Mouse (Mus musculus): Measurements from ENCODE around the gene Cabin1. TPM values are rescaled to one million over a fixed set of nuclear protein-coding genes. Genes with fewer than 3 reads are reported as not detected.
"Not testable (repeated sequence)": the region's sequence is repeated elsewhere in the genome, so short reads cannot be mapped to it uniquely, and the experiment has no call there.

The Cabin1 gene
- total RNA-seq, 2 experiments from 2014 or later = 15.2 to 20.9 TPM

DNA sequence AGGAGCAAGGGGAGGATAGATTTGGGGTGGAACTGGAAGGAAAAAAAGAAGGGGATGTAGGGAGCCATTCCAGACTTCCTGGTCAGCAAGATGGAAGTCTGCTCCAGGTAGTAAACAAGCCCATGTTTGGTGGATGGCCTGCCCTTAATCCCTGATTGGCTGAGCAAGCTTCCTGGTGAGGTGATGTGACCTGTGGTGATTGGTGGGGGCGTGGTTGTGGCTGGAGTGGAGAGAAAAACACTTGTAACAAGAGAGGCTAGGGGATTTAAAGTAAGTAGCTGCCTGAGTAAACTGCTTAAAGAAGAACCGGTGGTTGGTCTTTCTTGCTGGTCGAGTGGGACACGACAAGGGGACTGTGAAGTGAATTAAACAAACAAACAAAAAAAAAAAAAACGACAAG is 3.6 kb upstream of the Cabin1 start:
- DNase-seq = not testable (repeated sequence)

DNA sequence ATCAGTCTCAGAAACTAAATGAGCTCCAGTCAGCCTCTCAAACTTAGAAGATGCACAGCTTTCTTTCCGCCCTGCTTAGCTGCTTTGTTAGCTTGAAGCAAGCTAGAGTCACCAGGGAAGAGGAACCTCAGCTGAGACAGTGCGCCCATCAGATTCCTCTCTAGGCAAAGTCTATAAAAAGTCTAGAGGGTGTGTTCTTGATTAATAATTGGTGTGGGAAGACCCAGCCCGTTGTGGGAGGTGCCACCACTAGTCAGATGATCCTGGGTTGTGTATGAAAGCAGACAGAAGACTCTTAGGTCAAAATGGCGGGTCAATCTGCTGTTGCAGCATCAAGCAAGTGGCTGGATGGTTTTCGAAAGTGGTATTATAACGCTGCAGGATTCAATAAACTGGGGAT is 2.7 kb upstream of the Cabin1 start:
- no peak for DNase-seq

DNA sequence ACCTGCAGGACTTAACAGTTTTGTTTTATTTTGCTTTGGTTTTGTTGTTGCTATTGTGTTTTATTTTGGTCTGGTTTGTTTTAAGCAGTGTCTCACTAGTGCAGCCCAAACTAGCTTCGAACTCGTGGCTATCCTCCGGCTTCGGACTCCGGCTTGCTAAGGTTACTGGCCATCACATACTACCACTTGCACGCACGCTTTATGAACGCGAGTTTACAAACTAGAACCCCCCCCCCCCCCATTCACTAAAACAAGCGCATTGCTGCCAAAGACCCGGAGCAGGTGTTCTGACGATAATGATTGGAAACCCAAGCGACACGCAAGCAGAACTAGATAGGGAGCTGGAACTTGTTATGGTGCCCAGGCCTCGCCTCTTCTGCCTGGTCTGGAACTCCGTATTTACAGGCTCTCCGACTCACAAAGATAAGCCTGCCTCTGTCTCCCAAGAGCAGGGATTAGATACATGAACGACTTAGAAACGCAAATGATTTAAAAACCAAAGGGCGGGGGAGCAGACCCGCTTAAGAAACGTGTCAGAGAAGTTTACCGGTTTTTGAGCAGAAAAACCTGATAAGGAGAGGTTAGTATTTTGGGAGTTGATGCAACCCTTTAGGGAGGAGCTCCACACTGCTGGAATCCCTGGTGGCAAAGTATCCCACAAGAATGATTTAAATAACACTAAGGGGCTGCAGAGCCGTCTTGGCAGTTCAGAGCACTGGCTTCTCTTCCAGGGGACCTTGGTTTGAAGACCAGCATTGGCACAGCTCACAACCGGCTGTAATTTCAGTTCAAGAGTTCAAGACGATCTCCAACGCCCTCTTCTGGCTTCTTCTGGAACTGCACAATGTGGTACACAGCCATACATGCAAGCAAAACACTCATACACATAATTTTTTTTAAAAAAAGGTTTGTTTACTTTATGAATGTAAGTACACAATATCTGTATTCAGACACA is 655 bp upstream of the Cabin1 start:
- DNase-seq = peak; percentile 55 to 83

DNA sequence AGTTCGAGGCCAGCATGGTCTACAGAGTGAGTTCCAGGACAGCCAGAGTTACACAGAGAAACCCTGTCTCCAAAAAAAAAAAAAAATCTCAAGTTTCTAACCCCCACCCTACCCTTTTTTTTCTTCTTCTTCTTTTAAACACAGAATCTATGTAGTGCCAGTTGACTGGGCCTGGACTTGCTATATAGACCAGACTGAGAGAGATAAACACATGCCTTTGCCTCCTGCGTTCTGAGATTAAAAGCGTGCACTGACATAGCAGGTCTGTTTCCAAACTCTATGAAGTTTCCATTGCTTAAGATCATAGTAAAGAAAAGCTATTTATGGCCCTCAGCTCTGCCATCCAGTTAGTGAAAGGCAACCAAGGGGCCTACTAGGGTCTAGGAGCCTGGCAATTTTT is 1.7 kb downstream of the Cabin1 start:
- DNase-seq = no peak

DNA sequence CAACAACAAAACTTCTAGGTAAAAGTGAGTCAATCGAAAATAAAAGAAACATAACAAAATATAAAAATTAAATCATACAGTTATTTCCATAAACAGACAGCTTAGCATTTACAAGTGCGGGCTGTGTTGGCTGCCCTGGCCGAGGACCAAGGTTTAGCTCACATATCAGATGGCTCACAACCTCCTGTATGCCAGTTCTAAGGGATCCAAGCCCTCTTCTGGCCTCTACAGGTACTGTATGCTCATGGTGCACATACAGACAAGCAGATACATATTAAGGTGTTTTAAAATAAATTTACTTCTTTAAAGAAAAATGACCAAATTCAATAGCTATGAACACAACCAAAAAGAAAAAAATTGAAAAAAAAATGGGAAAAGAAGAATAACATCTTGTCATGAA is 3.8 kb downstream of the Cabin1 start:
- DNase-seq = no peak

DNA sequence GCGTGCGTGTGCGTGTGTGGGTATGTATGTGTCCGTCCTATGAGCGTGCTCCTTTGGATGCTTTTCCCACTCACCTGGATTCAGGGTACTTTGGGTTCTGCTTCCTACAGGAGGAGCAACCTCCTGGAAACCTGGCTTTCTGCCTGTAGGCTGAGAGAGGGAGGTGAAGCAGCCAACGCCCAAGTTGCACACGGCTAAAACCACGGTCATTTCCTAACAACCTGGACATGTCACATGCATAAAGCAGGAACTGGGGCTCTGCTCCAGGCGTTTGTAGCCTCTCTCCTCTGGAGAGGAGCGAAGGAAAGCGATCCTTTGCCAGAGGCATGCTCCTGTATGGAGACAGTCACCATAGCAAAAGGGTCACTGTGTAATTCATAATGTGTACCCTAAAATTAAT is 7.4 kb downstream of the Cabin1 start:
- no peak for DNase-seq

DNA sequence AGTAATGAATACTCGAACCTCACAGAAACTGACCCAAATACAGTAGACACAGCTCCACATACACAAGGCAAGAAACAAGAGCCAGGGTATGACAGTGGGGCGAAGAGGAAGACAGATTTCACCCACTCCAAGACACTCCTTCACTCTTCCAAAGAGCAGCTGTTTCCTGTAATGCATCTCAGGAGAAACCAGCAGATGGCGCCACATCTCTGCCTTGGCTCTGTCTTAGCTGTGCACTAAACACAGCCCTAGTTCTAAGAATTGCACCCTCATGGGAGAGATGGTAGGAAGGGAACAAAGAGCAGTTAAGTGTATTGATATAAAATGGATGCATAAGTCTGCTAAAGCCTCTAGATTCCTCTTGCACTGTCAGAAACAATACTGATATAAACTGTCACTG is 20.1 kb downstream of the Cabin1 start:
- peak; percentile 77 to 91 for DNase-seq

DNA sequence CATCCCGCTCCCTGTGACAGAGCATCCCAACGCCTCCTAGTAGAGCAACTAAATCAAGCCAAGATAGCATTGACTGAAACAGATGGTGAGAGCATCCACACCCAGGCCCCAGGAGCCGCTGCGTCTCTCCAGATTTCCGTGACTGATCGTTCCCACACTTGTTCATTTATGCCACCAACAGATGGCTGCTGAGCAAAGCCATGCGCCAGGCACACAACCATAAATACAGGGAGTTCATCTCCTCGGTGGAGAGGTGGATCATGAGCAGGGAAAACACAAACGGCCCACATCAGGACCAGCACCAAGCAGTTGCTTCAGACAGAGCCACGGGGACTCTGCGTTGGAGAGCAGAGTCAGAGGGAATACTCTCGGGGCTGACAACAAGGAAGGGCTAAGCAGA is 20.8 kb downstream of the Cabin1 start:
- no peak for DNase-seq

DNA sequence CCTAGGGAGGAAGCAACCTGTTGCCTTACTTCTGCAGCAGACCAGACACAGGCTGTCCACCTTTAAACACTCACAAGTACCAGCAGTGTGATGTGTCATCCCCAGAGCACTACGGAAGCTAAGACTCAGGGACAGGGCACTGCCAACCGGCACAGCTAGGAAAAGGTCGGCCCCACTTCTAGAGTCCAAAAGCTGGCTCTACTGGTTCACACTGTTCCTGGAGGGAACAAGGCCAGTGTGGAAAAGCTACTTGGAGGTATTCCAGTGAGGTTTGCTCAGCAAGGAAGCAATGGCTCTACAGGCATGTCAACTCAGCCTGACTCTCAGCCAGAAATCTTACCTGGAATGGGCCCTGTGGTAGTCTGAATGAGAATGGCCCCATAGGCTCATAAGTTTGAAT is 23.3 kb downstream of the Cabin1 start:
- no peak for DNase-seq

DNA sequence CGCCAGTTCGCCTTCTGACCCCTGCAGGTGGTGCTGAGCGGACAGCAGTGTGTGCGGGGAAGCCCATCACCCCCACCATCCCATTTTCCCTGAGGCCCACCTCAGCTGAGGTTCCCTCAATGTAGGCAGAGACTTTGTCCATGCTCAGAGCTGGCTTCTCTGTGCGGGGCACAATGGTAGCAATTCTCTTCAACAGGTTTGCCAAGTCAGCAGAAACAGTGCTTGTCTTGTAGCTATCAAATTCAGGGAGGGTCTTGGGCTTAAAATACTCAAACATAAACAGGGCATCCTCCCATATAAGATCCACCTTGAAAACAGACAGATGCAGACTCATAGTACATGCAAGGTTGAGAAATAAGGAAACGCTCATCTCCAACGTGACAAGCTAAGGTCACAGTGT is 38.7 kb downstream of the Cabin1 start:
- no peak for DNase-seq

DNA sequence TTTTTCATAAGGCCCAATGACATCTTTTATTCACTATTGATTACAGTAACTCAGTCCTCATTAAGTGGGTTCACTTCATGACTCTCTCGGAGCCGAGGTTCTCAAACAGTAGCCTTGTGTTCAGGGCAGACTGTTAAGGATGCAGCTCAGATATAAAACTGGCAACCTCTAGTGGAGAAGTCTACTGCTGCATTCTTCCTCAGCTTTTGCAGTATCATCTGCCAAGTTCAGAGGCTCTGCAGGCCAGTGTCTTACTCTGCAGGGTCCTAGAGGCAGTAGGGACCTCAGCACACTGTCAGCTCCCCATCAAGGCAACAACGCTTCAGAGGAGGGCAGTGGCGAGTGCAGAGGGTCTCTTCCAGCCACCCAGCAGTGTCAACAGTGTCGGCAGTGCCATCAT is 43.9 kb downstream of the Cabin1 start:
- no peak for DNase-seq

DNA sequence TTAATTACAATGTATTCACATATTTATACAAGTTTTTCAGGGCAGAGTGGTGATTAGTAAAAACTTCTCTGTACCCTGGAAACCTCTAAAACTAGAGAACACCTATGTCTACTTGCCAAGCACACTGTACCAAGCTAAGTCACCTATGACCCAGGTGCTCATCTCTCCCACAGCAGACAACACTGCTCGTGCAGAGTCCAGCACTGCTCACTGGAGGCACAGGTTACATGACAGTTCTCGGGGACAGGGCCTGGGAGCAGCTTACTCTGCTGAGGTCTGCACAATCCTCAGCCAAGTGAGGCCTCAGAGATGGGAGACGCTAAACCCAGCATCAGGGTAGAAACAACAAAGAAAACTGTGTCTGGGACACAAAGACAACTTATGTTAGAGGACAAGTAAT is 49.3 kb downstream of the Cabin1 start:
- no peak for DNase-seq

DNA sequence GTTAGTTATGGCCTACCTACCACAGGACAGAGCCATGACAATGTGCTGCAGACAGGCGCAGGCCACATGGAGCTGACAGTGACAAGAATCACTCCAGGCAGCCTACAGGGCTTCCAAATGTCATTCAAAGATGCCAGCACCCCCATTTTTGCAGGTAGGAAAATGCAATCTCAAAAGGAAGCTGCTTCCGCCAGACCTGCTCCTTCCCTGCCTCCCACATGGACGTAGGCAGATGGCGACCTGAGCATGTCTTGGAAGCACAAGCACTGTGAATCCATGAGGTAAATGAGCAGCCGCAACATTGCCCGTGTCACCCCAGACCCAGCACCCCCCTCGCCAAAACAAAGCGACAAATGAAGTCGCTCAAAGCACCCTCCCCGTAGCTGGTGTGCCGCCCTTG is 51.1 kb downstream of the Cabin1 start:
- DNase-seq = no peak

DNA sequence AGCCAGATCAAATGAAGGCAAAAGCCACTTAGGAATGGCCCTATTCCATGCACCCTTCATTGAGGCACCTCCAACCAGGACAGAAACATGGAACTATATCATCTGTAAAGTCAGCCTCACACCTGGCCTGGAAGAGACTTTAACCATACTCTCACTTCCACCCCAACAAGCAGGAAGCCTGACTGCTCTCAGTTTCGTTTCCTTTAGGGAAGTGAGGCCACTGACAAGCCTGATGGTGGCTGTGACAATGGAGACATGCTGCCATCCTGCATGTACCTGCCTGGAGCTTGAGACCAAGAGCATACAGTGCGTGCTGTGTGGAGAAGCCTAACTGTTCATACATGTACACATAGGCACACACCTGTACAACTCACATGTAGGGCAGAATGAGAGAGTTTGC is 53.9 kb downstream of the Cabin1 start:
- peak in 1 of 2 experiments; percentile 13 for DNase-seq

DNA sequence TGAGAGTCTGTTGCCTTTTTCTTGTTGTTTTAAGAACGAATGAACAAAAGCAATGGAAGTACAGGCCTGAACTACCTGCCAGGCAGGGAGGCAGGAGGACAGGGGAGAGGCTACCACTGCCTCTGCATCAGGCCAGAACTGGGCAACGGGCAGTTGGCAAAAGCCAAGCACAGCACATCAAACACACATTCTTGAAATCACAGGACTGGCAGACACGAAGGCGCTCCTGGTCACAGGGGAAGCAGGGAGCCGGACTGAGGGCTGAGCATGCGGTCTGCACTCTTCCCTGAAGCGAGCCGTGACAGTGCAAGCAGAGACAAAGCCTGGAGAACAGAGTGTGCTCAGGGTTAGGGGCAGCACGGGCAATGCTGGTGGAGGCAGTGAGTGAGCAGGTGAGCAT is 54.9 kb downstream of the Cabin1 start:
- peak; percentile 54 to 73 for DNase-seq

DNA sequence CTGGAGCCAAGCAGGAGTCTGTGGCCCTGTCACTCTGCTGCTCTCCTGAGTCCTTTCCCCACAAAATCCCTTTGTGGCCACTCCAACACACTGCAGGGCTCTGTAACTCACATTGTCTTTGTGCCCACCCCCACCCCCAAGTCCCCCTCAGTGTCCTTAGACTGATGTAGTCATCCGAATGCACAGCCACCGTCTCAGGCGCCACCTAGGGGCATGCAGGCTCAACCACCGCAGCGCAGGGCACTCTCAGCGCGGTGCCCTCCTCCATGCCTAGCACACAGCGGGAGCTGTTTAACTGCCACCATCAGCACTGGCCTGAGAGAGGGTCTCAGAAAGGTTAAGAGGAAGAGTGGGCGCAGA is 55.5 kb downstream of the Cabin1 start:
- DNase-seq = peak in 1 of 2 experiments; percentile 15

DNA sequence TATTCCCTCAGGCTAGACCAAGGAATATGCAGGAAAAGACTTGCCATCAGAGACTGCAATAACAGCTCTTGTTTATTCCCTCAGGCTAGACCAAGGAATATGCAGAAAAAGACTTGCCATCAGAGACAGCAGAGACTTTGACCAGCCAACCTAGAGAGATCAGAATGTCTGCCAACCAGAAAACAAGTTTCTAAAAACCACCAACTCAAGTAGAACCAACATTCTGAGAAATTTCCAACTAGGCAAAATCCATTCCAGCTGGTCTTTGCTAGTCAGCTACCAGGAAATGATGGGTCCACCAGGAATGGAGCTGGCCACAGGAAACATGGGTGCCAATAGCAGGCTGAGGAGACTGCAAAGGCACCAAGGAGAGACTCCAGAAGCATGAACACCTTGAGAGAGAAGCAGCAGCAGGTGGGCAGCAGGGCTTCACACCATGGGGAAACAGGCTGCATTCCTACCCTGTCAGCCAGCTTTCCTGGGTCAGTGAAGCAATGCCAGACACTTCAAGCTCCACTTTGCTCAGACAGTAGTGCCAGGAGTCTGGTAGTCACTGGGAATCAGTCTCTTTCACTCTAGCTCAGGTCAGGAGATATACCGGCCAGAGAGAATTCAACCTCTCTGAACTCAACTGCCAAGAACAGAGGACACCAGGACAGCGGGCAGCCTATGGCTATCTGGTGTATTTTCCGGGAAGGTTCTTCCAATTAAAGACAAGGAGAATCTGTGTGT is 56.1 kb downstream of the Cabin1 start:
- peak; percentile 42 to 74 for DNase-seq

DNA sequence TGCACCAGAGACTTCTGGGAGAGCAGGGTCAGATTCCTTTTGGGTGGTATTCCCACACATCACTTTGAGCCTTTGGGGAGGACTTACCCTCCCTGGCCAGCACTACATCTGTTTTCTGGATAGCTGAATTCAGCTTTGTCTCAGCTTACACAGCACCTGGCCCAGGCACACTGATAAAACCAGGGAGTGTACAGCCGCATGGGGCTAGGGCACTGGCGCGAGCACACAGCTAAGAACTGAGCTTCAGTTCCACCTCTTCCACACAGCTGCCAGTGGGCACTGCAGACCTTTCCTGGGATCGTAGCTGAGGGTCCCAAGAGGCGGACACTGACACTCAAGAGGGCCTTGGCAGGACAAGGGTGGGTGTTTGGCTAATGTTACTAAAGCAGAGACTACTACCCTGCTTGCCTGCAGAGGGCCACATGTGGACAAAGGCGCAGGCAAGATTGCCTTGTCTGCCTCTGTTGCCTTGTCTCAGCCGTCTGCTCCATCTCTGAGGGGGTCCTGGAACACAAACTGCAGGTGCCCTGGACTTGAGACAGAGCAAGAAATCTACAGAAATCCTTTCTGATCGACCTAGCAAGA is 57.4 kb downstream of the Cabin1 start:
- no peak for DNase-seq

DNA sequence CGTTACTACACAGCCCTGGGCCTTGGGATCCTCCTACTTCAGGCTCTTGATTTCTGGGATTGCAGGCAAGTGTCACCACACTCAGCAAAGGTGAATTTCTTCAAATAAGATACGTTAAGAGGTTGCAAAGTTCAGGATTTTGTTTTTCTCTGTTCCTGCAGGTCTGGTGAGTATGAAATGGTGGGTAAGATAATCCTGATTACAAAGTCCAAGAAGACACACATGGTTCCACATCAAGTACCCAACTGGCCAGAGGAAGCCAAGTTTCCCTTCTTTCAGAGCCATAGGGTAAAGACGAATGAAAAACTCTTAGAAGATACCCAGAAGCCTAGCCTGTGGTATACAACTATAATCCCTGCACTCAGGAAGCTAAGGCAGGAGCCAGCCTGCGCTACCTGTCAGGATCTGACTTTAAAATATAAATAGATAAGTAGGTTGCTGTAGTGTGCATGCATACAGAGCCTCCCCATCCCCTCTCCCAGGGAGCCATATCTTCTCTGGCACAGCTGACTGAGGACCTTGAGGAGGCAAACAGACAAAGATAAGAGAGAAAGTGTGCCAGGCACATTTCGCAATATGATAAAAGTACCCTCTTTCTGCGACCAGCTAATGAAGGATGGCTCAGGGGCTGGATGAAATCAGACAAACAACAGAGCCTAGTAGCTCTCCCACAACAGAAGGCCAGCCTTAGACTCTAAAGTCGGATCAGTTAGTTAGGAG is 58.3 kb downstream of the Cabin1 start:
- DNase-seq = no peak

DNA sequence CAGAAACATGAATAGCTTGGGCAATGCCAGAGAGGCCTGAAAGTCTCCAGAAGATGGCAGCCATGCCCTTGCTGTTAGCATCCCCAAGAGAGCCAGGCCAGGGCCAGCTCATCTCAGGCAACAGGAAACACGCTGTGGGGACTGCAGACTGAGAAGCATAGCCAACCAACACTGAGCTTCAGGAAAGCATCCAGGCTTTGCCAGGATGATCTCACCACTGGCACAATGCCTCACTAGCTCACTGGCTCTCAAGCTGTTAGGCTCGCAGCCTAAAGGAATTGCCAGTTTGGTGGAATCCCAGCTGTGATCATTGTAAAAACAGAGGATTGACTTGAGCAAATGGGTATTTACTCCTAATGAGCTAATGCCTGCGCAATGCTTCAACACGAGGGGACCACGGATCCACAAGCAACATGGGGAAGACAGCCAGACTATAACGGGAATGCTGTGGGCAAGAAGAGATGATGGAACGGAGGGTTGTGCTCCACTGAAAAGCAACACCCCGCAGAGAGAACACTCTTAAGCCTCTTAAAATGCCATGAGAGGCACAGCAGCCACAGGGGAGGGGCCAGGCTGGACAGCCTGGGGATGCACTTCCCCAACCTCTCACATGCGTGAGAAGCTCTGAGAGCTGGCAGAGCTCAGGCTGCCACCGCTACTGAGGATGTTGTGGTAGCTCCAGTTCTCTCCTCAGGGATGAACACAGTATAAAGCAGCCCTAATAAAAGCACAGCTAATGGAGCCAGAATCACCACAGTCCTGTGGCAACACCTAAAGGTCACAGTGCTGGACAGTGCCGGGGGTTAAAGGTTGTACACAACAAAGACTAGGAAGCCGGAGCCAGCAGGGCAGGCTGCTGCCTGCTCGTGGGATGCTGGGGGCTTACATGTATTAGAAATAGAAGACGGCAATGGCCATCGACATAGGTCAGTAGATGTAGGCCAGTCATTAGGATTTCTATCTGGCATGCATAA is 59.6 kb downstream of the Cabin1 start:
- peak; percentile 90 to 92 for DNase-seq

DNA sequence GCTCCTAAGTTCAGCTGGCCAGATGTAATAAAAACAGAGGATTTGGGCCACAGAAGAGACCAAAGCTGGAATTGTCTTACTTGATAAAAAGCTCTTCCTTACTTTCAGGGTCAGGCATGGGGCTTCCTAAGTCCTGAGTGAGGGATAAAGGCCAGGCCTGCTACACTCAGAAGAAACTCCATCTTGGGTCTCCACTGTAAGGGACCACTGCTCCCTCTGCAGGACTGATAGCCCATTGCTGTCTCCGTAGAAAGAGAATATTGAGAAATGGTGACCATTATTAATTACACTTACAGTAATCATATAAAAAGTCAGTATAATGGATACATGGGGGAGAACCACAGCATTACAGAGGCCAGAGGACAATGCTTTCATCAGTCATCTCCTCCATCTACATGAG is 60.6 kb downstream of the Cabin1 start:
- peak in 1 of 2 experiments; percentile 38 for DNase-seq
